Mouse (Mus musculus) erythroblast, embryonic 14.5 days (primary cell): ENCODE measurements around the gene Ank3.

Experiments used
- GATA1 ChIP-seq: IDR thresholded peaks from 2 replicates; pipeline ENCODE4 v1.6.1; 2012; ENCODE audit warnings: low read length, inconsistent platforms, mixed read lengths
- TAL1 ChIP-seq: IDR thresholded peaks from 3 replicates; pipeline ENCODE4 v1.6.1; 2012; ENCODE audit warnings: low read length, inconsistent platforms, mixed read lengths

- TF ChIP-seq TAL1, result no peak
- TF ChIP-seq GATA1, result no peak
Observed at GRCm38 (mm10) chr10:69549221-69549620, 150.6 kb downstream of the Ank3 start.
